ENCODE assay signal across 8 mouse cellular contexts in the genomic region with DNA sequence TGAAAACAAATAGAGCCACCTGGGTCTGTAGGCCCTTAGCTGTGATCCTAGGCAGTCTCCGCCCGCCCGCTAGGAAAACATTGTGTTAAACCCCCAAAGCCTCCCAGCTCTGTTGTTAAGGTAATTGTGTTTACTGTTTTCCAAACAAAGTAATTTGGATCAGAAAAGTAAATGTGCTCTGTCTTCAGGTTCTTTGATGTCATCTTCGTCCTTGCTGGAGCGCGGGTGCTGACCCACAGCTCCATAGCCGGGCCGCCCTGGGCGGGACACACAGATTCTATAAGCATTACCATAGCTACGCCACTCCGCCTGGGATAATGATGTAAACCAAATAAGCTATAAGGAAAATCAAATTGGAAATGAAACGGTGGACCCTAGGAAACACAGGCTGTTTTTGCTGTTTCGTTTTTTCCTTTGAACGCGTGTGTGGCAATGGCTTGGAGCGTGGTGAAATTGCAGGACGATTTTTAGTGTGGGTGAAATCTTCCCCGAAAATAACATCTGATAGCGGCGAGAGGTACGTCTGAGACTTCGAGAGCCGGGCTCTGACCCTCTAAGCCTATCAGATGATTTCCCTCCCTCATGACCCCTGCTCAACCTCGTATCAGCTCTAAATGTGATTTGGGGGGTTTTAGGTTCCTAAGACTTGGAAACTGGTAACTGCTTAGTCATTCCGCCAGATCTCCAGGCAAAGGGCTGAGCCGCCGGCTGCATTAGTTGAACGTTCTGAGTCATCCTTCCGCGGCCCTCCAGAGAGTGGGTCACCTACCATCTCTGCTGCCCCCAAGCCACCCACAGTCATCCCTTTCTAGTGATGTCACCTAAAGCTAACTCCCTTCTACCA. TPM values are rescaled to one million over a fixed set of nuclear protein-coding genes. Genes with fewer than 3 reads are reported as not detected.
A peak's percentile ranks its signal among the peaks of the same experiment; 100 is the strongest.
DNase-seq lines count a peak whose midpoint lies in the region; ATAC-seq lines count a peak whose summit lies in the region.

No protein-coding gene starts in this region.

- no peaks in the 10 kb centered on the region for H3K9me3 ChIP-seq in lung, embryonic 16.5 days (ENCODE audit: control insufficient read depth, low read length)
- no peaks in the 10 kb centered on the region for H3K9me3 ChIP-seq in forebrain, embryonic 16.5 days (ENCODE audit: control insufficient read depth, low read length)
- no peaks in the 10 kb centered on the region for H3K9me3 ChIP-seq in limb, embryonic 13.5 days

- ATAC-seq in lung, embryonic 16.5 days (ENCODE audit: low read depth): no peak
- ATAC-seq in forebrain, embryonic 16.5 days: peak; percentile 64
- ATAC-seq in limb, embryonic 13.5 days (ENCODE audit: low FRiP score, low read depth): no peak

- no peaks in the 10 kb centered on the region for H3K36me3 ChIP-seq in lung, embryonic 16.5 days (ENCODE audit: control insufficient read depth, insufficient read depth, low read length)
- no peaks in the 10 kb centered on the region for H3K36me3 ChIP-seq in forebrain, embryonic 16.5 days (ENCODE audit: control insufficient read depth, insufficient read depth)
- H3K36me3 ChIP-seq in limb, embryonic 13.5 days: no peaks in the 10 kb centered on the region

- H3K9ac ChIP-seq in lung, embryonic 16.5 days (ENCODE audit: low read length): peak overlapping the region; percentile 45
- peak overlapping the region; percentile 49 for H3K9ac ChIP-seq in forebrain, embryonic 16.5 days (replicated peaks; ENCODE audit: low read depth, low read length)
- H3K9ac ChIP-seq in limb, embryonic 13.5 days: peak overlapping the region; percentile 48; the same call in 1 of the 2 replicates

- no peak for DNase-seq in lung, adult 18-20 months
- peak; percentile 55 for DNase-seq in adrenal gland, postnatal 14 days
- DNase-seq in retina, postnatal 1 day: peak; percentile 64
- no peak for DNase-seq in cerebellum, adult 8-10 months
- no peak for DNase-seq in cerebellum, postnatal 4 days (ENCODE audit: low spot score in 2 of 2)

- no peaks in the 10 kb centered on the region; the same call in 1 of the 2 replicates for H3K4me1 ChIP-seq in lung, embryonic 16.5 days (replicated peaks; ENCODE audit: control insufficient read depth, insufficient read depth, low read length)
- H3K4me1 ChIP-seq in forebrain, embryonic 16.5 days (replicated peaks; ENCODE audit: control insufficient read depth, insufficient read depth, low read length): peaks cover 10% of the 10 kb centered on the region
- H3K4me1 ChIP-seq in limb, embryonic 13.5 days: peaks cover 6% of the 10 kb centered on the region; the same call in 1 of the 2 replicates

- peak overlapping the region; percentile 45 for H3K4me3 ChIP-seq in lung, embryonic 16.5 days (ENCODE audit: low read length)
- peak overlapping the region; percentile 44 for H3K4me3 ChIP-seq in forebrain, embryonic 16.5 days (replicated peaks; ENCODE audit: low read length)
- peak overlapping the region; percentile 39 for H3K4me3 ChIP-seq in limb, embryonic 13.5 days

- 8% methylated on average over 30 of the region's 30 CpGs for WGBS in lung, embryonic 16.5 days
- WGBS in forebrain, embryonic 16.5 days: 4% methylated on average over 30 of the region's 30 CpGs
- 7% methylated on average over 30 of the region's 30 CpGs for WGBS in limb, embryonic 13.5 days

- no peak overlapping the region for H3K27ac ChIP-seq in lung, embryonic 16.5 days (ENCODE audit: low read length)
- H3K27ac ChIP-seq in forebrain, embryonic 16.5 days (ENCODE audit: low read length): no peak overlapping the region
- no peak overlapping the region for H3K27ac ChIP-seq in limb, embryonic 13.5 days

- H3K27me3 ChIP-seq in lung, embryonic 16.5 days (ENCODE audit: control insufficient read depth, insufficient read depth, low read depth, low read length): no peaks in the 10 kb centered on the region
- no peaks in the 10 kb centered on the region for H3K27me3 ChIP-seq in forebrain, embryonic 16.5 days (replicated peaks; ENCODE audit: control insufficient read depth, insufficient read depth, low read length)
- peaks cover 31% of the 10 kb centered on the region for H3K27me3 ChIP-seq in limb, embryonic 13.5 days

- H3K4me2 ChIP-seq in lung, embryonic 16.5 days (ENCODE audit: low read depth, low read length): peak overlapping the region; percentile 67
- peak overlapping the region; percentile 77 for H3K4me2 ChIP-seq in forebrain, embryonic 16.5 days (ENCODE audit: low read length)
- H3K4me2 ChIP-seq in limb, embryonic 13.5 days (replicated peaks): peak overlapping the region; percentile 69

RNA-seq across cellular contexts. Expression of a gene that starts 25.3 kb away (rescaled TPM):
- polyA plus RNA-seq in lung, embryonic 16.5 days (2015; fragmentation: Nextera tagmentation; extraction: Ambion mirVana): 16.9 and 18.1 TPM in 2 replicates
- 10.4 and 27.0 TPM in 2 replicates for total RNA-seq in adrenal gland, postnatal 14 days (2021)
- polyA plus RNA-seq in forebrain, embryonic 16.5 days (2015; fragmentation: Nextera tagmentation; extraction: Ambion mirVana): 12.1 and 12.7 TPM in 2 replicates
- polyA plus RNA-seq in limb, embryonic 13.5 days (2015; fragmentation: Nextera tagmentation; extraction: Ambion mirVana): 47.9 and 52.0 TPM in 2 replicates

Comparison
In these comparisons a context has a peak if more than half of its experiments do, and no peak if none do; other contexts are left out.
1. DNase-seq: peak in adrenal gland, postnatal 14 days (single experiment) and retina, postnatal 1 day (single experiment); none in lung, adult 18-20 months (0 of 2), cerebellum, adult 8-10 months (single experiment) and cerebellum, postnatal 4 days (0 of 2).
2. Peak in every context shown above with its lines, with median percentiles within 50 percentile points of each other: H3K4me2 ChIP-seq, H3K4me3 ChIP-seq and H3K9ac ChIP-seq.